Mouse (Mus musculus): ENCODE results near the gene Tbcc. TPM values are rescaled to one million over a fixed set of nuclear protein-coding genes. Genes with fewer than 3 reads are reported as not detected.

Tbcc gene
- total and polyA plus RNA-seq, 3 experiments, result 7.5 to 20.0 (median 18.6) TPM

DNA sequence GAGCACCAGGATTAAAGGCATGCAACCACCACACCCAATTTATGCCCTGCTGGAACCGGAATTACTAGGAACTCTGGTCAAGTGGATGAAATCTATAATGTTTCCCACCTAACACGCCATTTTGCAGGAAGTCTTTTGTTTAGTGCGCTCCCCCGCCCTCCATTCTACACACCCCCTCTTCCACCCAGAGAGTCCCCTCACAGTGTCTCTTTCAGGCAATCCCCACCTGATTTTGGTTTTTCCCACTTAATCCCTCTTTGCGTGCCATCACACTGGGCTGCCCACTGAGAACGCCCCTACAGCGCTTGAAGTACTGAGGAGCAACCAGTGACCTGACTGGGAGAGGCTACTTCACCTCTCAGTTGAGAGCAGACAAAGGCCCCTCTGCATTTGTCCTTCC is 43.3 kb upstream of the Tbcc start:
- Histone ChIP-seq H3K4me3 (ENCODE audit: low read depth, low read length) (no peak overlapping the region), H3K4me1 (ENCODE audit: insufficient read depth, low read depth, low read length) (peaks cover 17% of the 10 kb centered on the region), H3K9me3 (replicated peaks) (no peaks in the 10 kb centered on the region), H3K36me3 (replicated peaks) (peaks cover 79% of the 10 kb centered on the region), H3K27me3 (ENCODE audit: insufficient read depth, low read length) (no peaks in the 10 kb centered on the region)
- TF ChIP-seq POLR2AphosphoS5 (IDR thresholded peaks at IDR 0.05; ENCODE audit: insufficient replicate concordance, low read depth, low read length) (no peak), TAL1 (conservative IDR thresholded peaks at IDR 0.05; ENCODE audit: low read depth, low read length) (no peak), CTCF (IDR thresholded peaks at IDR 0.05; ENCODE audit: low read depth, low read length) (no peak), GATA1 (IDR thresholded peaks at IDR 0.05; ENCODE audit: borderline replicate concordance, low read length) (no peak), GATA2 (IDR thresholded peaks at IDR 0.05; ENCODE audit: borderline replicate concordance, low read depth, low read length) (no peak)
- DNase-seq (ENCODE audit: low spot score), result no peak
- ATAC-seq (ENCODE audit: extremely low read depth, insufficient number of reproducible peaks, low FRiP score, poor library complexity, severe bottlenecking), result no peak

DNA sequence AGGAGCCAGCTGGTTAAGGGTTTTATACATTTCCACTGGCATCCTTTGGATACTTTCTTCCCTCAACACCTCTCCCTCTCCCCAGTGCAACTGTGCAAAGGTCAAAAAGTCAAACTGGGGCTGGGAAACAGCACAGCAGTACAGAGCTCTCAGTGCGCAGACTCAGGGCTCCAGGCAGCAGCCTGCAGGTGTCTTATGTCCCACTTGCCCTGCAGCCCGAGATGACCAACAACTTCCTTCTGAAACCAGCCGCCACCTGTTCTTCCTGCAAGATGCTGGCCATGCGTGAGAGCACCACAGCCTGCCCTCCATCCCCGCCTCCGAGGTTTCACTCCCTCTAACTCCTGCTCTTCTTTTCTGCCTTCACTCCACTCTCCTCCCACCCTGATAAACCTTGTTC is 37.8 kb upstream of the Tbcc start:
- Histone ChIP-seq H3K4me3 (ENCODE audit: low read depth, low read length) (no peak overlapping the region; the same call in 1 of the 2 replicates), H3K4me1 (ENCODE audit: insufficient read depth, low read depth, low read length) (peaks cover 40% of the 10 kb centered on the region), H3K27me3 (ENCODE audit: insufficient read depth, low read length) (no peaks in the 10 kb centered on the region), H3K36me3 (replicated peaks) (peaks cover 55% of the 10 kb centered on the region), H3K9me3 (replicated peaks) (no peaks in the 10 kb centered on the region)
- DNase-seq (ENCODE audit: low spot score) (no peak), ATAC-seq (ENCODE audit: extremely low read depth, insufficient number of reproducible peaks, low FRiP score, poor library complexity, severe bottlenecking) (no peak)
- no peak for TF ChIP-seq TAL1 (conservative IDR thresholded peaks at IDR 0.05; ENCODE audit: low read depth, low read length)
- TF ChIP-seq POLR2AphosphoS5 (IDR thresholded peaks at IDR 0.05; ENCODE audit: insufficient replicate concordance, low read depth, low read length), result no peak
- no peak for TF ChIP-seq CTCF (IDR thresholded peaks at IDR 0.05; ENCODE audit: low read depth, low read length)
- TF ChIP-seq GATA1 (IDR thresholded peaks at IDR 0.05; ENCODE audit: borderline replicate concordance, low read length), result no peak
- TF ChIP-seq GATA2 (IDR thresholded peaks at IDR 0.05; ENCODE audit: borderline replicate concordance, low read depth, low read length), result no peak

DNA sequence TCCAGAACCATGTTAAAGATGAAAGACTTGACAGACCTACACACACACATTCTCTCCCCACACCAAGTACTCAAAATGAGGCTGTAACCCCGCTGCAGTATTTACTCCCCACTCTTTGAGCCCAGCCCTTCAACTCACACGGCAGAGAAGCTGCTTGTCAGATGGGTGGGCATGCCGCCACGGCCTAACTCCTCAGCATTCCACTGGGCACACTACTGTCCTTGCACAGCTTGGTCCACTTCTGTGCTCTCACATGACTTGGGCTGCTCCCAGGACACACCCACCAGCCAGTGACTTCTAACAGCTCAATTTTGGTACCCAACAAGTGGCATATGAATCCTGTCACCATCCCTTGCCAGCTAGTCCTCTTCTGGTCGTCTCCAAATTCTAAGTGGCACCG is 37.2 kb upstream of the Tbcc start:
- Histone ChIP-seq H3K27me3 (ENCODE audit: insufficient read depth, low read length) (no peaks in the 10 kb centered on the region), H3K4me3 (ENCODE audit: low read depth, low read length) (peak overlapping the region; percentile 30; the same call in 1 of the 2 replicates), H3K4me1 (ENCODE audit: insufficient read depth, low read depth, low read length) (peaks cover 40% of the 10 kb centered on the region), H3K36me3 (replicated peaks) (peaks cover 52% of the 10 kb centered on the region), H3K9me3 (replicated peaks) (no peaks in the 10 kb centered on the region)
- TF ChIP-seq GATA2 (IDR thresholded peaks at IDR 0.05; ENCODE audit: borderline replicate concordance, low read depth, low read length) (no peak), POLR2AphosphoS5 (IDR thresholded peaks at IDR 0.05; ENCODE audit: insufficient replicate concordance, low read depth, low read length) (no peak), GATA1 (IDR thresholded peaks at IDR 0.05; ENCODE audit: borderline replicate concordance, low read length) (no peak), CTCF (IDR thresholded peaks at IDR 0.05; ENCODE audit: low read depth, low read length) (no peak), TAL1 (conservative IDR thresholded peaks at IDR 0.05; ENCODE audit: low read depth, low read length) (no peak)
- ATAC-seq (ENCODE audit: extremely low read depth, insufficient number of reproducible peaks, low FRiP score, poor library complexity, severe bottlenecking), result no peak
- DNase-seq (ENCODE audit: low spot score), result no peak

DNA sequence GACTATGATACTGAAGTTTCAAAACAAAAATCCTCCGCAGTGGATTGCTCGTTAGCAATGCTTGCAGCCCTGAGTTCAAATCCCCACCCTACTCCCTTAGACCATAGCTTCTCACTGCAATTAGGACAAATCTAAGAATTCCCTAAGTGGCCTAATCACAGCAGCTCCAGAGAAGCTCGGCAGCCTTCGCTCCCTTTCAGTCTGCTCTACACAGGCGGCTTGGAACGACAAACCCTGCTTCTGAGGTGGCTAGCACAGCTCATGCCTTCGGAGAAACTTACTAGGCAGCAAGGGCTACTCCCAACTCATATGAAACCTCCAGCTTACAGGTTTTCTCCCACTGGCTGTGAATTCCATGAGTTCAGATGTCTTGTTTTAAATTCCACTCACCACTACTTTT is 36.4 kb upstream of the Tbcc start:
- peaks cover 40% of the 10 kb centered on the region for H3K4me1 ChIP-seq (ENCODE audit: insufficient read depth, low read depth, low read length)
- no peak for TF ChIP-seq GATA2 (IDR thresholded peaks at IDR 0.05; ENCODE audit: borderline replicate concordance, low read depth, low read length)
- no peak for DNase-seq (ENCODE audit: low spot score)
- H3K4me3 ChIP-seq (ENCODE audit: low read depth, low read length), result no peak overlapping the region; the same call in 1 of the 2 replicates
- peaks cover 46% of the 10 kb centered on the region for H3K36me3 ChIP-seq (replicated peaks)
- H3K27me3 ChIP-seq (ENCODE audit: insufficient read depth, low read length), result no peaks in the 10 kb centered on the region
- no peak for ATAC-seq (ENCODE audit: extremely low read depth, insufficient number of reproducible peaks, low FRiP score, poor library complexity, severe bottlenecking)
- no peaks in the 10 kb centered on the region for H3K9me3 ChIP-seq (replicated peaks)

DNA sequence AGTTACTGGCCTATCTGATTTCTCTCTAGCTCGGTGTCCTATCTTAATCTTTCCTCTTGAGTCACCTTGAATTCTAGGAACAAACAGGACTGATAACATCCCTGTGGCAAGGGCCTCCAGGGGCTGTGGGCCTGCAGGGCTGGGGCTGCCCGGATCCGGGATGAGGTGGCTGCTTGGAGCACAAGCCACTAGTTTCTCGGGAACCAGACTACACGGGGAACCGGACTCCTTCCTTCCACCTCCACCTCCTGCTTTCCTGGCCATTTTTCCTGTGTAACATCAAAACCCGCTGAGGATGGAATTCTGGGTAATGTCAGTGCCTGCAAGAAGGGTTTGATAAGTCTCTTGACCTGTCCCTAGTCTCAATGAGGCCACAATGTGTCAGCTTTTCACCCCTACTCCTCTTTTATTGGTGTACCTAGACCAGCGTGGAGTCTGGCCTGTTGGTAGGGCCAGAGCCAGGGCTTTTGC is 35.8 kb upstream of the Tbcc start:
- H3K36me3 ChIP-seq (replicated peaks), result peaks cover 40% of the 10 kb centered on the region
- no peaks in the 10 kb centered on the region for H3K27me3 ChIP-seq (ENCODE audit: insufficient read depth, low read length)
- TF ChIP-seq POLR2AphosphoS5 (IDR thresholded peaks at IDR 0.05; ENCODE audit: insufficient replicate concordance, low read depth, low read length), result no peak
- no peak for TF ChIP-seq TAL1 (conservative IDR thresholded peaks at IDR 0.05; ENCODE audit: low read depth, low read length)
- TF ChIP-seq GATA2 (IDR thresholded peaks at IDR 0.05; ENCODE audit: borderline replicate concordance, low read depth, low read length), result no peak
- TF ChIP-seq GATA1 (IDR thresholded peaks at IDR 0.05; ENCODE audit: borderline replicate concordance, low read length), result no peak
- TF ChIP-seq CTCF (IDR thresholded peaks at IDR 0.05; ENCODE audit: low read depth, low read length), result no peak
- H3K4me1 ChIP-seq (ENCODE audit: insufficient read depth, low read depth, low read length), result peaks cover 37% of the 10 kb centered on the region
- DNase-seq (ENCODE audit: low spot score), result no peak
- no peaks in the 10 kb centered on the region for H3K9me3 ChIP-seq (replicated peaks)
- no peak for ATAC-seq (ENCODE audit: extremely low read depth, insufficient number of reproducible peaks, low FRiP score, poor library complexity, severe bottlenecking)
- H3K4me3 ChIP-seq (ENCODE audit: low read depth, low read length), result peak overlapping the region; percentile 54; the same call in 1 of the 2 replicates

DNA sequence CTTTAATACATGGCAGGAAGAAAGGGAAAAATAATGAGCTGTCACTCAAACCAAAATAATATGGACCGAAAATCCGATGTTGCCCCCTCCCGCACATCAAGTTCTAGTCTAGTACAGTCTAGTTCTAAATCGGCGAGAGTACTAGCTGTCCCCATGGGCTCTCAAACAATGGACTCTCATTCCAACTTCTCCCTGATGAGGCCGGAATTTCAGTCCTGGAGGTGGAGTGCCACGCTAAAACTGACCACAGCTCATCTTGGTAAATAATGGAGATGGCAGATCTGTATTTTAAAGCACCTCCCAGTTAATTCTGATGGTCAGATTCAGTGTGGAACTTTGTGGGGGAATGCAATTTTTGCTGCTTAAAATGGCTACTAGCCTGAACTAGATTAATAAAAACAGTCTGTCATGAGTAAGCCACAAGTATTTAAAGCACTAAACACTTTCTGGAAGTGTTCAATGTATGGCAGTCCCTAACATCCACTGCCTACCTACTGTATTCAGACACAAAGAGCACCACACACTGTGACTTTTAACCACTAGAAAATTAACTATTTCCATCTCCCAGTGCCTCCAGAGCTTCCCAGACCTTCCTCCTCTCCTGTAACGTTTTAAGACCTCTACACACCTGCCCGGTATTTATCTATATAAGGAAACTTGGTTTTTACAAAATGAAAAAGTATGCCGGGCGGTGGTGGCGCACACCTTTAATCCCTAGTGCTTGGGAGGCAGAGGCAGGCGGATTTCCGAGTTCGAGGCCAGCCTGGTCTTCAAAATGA is 35.0 kb upstream of the Tbcc start:
- DNase-seq (ENCODE audit: low spot score), result no peak
- H3K4me1 ChIP-seq (ENCODE audit: insufficient read depth, low read depth, low read length), result peaks cover 37% of the 10 kb centered on the region
- no peaks in the 10 kb centered on the region for H3K27me3 ChIP-seq (ENCODE audit: insufficient read depth, low read length)
- TF ChIP-seq CTCF (IDR thresholded peaks at IDR 0.05; ENCODE audit: low read depth, low read length) (no peak), TAL1 (conservative IDR thresholded peaks at IDR 0.05; ENCODE audit: low read depth, low read length) (no peak), GATA2 (IDR thresholded peaks at IDR 0.05; ENCODE audit: borderline replicate concordance, low read depth, low read length) (no peak), POLR2AphosphoS5 (IDR thresholded peaks at IDR 0.05; ENCODE audit: insufficient replicate concordance, low read depth, low read length) (no peak), GATA1 (IDR thresholded peaks at IDR 0.05; ENCODE audit: borderline replicate concordance, low read length) (no peak)
- no peak for ATAC-seq (ENCODE audit: extremely low read depth, insufficient number of reproducible peaks, low FRiP score, poor library complexity, severe bottlenecking)
- H3K36me3 ChIP-seq (replicated peaks), result peaks cover 33% of the 10 kb centered on the region
- H3K4me3 ChIP-seq (ENCODE audit: low read depth, low read length), result peak overlapping the region; percentile 84
- H3K9me3 ChIP-seq (replicated peaks), result no peaks in the 10 kb centered on the region
